Mouse (Mus musculus): Measurements from ENCODE around the gene Gucy2c.

DNA sequence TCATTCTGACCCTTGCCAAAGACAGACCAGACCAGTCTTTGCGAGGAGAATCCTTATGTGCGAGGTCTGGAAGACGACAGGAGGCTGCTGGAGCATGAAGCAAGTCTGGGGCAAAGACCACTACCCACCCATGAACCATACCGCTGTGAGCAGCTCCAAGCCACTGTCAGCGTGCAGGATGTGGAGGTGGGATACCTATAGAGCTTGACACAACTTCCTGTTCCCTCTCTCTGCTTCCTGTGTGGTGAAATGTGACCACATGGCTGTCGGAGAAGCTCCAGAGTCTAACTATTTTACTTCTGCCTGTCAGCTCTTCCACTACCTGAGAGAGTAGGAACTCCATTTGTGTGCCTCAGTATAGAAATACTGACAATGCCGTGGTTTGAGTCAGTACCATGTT lies 45.8 kb downstream of the Gucy2c start:
- TF ChIP-seq CTCF (IDR thresholded peaks at IDR 0.05; ENCODE audit: insufficient read depth, low read depth, low read length) (no peak), POLR2A (IDR thresholded peaks at IDR 0.05; ENCODE audit: insufficient read depth, low read depth, low read length) (no peak)

All from olfactory bulb, adult 2 months (tissue).